Mouse (Mus musculus): ENCODE data around the gene Dusp2. TPM values are rescaled to one million over a fixed set of nuclear protein-coding genes. Genes with fewer than 3 reads are reported as not detected.
"Not testable (repeated sequence)": the region's sequence is repeated elsewhere in the genome, so short reads cannot be mapped to it uniquely, and the experiment has no call there.

The Dusp2 gene
- 1 to 10 TPM in 3 of 4 experiments, under 1 TPM in 1; 0.99 to 1.6 (median 1.2) TPM for total RNA-seq (2022)

GRCm38 (mm10) chr2:127335767-127336496 is at the start of gene Dusp2:
Gene Dusp2, plus strand, starts transcription at chr2:127336159.
- peak in 1 of 2 experiments; percentile 48 for DNase-seq (ENCODE audit: low spot score in 2 of 2)

DNA sequence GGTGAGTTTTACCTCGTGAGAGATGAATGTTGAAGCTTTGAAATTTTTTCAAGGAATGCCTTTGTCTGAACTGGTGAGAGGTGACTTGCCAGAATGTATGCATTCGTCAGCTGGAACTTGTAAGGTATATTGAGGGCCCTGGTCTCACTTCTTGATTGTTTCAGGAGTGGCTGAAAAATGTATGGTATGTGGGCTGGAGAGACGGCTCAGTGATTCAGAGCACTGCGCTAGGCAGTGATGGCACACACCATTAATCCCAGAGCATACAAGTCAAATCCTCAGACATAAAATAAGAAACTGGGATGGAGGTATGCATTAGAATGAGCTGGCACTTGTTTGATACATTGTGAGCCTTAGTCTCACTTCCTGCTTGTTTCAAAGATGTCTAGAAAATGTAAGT is 43.7 kb upstream of the Dusp2 start:
- DNase-seq (ENCODE audit: low spot score in 2 of 2): no peak

DNA sequence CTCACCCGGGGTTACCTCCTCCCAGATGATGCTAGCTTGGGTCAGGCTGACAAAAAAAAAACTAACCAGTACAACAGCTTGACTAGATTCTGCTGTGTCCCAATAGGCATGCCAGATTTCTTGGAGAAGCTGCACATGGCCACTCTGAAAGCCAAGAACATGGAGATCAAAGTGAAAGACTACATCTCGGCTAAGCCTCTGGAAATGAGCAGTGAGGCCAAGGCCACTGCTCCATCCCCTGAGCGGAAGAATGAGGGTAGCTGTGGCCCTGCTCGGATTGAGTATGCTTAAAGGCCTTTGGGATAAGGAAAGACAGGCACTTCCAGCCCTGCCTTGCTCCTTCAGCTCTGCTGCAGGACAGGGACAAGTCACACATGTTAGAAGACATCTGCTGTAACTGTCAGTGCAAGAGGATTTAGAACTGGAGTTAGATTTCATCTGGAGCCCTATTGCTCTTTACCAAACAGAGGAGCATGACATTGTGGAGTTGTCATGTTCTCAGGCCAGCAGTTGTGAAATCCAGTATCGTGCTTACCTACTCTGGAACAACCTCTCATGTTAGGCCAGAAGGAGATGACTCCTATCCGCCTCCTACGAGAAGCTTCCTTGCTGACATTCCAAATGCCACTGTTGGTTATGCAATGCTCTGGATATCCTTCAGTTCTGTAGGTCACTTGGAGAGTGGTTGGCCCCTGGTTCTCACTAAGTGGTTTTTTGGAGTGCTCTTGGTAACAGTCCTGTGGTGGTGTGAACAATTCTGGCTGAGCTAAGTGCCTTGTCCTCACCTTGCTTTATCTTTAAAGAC is 38.8 kb upstream of the Dusp2 start:
- DNase-seq (ENCODE audit: low spot score in 2 of 2): no peak

- DNase-seq (ENCODE audit: low spot score in 2 of 2): no peak
These were observed 37.9 kb upstream of the Dusp2 start for GRCm38 (mm10) chr2:127298056-127298455.

DNA sequence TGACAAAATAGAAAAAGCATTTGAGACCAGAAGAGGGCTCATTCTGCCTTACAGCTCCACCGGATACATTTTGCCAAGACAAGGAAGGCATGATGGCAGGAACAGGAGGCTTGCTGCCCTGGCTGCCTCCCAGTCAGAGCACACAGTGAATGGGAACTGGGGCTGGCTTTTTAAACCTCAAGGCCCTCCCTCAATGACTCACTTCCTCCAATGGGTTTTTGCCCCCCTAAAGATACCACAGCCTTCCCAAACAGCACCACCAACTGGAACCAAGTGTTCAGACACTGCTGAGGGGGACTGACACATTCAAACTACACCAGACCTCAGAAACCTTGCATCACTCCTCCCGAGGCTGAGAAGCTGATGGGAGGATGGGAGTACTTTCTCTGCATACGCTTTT is 35.3 kb upstream of the Dusp2 start:
- no peak for DNase-seq (ENCODE audit: low spot score in 2 of 2)

GRCm38 (mm10) chr2:127301883-127302282 is 34.1 kb upstream of the Dusp2 start:
- DNase-seq (ENCODE audit: low spot score in 2 of 2): no peak

DNA sequence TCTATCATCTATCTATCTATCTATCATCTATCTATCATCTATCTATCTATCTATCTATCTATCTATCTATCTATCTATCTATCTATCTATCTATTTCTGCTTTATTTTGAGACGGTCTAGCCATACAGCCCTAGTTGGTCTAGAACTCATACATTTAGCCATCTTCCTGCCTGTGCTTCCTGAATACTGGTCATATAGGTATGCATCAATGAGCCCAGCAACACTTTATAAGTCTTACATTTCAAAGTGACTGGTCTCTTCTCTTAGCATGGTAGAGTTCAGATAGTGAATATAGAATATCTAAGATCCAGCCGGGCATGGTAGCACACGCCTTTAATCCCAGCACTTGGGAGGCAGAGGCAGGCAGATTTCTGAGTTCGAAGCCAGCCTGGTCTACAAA is 31.8 kb upstream of the Dusp2 start:
- DNase-seq (ENCODE audit: low spot score in 2 of 2): not testable (repeated sequence)

GRCm38 (mm10) chr2:127304609-127305210 is 31.2 kb upstream of the Dusp2 start:
- no peak for DNase-seq (ENCODE audit: low spot score in 2 of 2)

DNA sequence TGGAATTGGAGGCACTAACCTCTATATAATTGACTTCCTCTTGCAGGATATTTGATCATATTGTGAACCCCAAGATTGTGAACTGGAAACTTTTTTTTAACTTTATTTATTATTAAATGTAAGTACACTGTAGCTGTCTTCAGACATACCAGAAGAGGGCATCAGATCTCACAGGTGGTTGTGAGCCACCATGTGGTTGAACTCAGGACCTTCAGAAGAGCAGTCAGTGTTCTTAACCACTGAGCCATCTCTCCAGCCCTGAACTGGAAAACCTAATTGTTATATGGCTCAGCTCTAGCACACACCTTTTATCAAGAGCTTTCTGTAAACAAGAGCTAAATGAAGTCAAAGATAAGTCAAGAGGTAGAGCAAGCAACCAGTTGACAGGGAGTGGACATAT is 29.8 kb upstream of the Dusp2 start:
- no peak for DNase-seq (ENCODE audit: low spot score in 2 of 2)

GRCm38 (mm10) chr2:127307179-127307578 is 28.8 kb upstream of the Dusp2 start:
- DNase-seq (ENCODE audit: low spot score in 2 of 2): no peak

DNA sequence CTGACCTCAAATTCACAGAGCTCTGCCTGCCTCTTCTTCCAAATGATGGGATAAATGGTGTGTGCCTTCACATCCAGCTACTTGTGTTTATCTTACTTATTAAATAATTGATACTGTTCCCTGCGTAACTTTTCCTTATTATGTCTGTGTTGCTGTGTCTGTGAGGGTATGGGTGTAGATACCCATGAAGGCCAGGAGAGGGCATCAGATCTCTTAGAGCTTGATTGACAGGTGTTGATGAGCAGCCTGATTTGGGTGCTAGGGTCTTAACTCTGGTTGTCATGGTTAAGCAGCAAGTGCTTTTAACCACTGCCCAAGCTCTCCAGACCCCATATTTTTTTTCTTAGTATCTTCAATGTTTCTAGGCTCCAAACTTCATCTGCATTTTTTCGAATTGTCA is 27.3 kb upstream of the Dusp2 start:
- no peak for DNase-seq (ENCODE audit: low spot score in 2 of 2)

DNA sequence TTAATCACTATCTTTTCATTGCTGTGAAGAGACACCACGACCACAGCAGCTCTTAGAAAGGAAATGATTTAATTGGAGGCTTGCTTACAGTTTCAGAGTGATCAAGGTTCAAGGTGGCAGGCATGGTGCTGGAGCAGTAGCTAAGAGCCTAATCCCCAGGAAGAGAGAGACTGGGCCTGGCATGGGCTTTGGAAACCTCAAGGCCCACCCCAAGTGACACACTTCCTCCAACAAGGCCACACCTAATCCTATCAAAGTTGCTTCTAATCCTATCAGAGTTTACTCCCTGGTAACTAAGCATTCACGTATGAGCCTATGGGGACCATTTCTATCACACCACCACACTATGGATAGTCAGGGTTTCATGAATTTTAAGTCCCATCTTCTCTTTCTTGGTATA is 25.7 kb upstream of the Dusp2 start:
- no peak for DNase-seq (ENCODE audit: low spot score in 2 of 2)

- no peak for DNase-seq (ENCODE audit: low spot score in 2 of 2)
These were observed 25.3 kb upstream of the Dusp2 start for GRCm38 (mm10) chr2:127310685-127311084.

GRCm38 (mm10) chr2:127311193-127311592 is 24.8 kb upstream of the Dusp2 start:
- no peak for DNase-seq (ENCODE audit: low spot score in 2 of 2)

GRCm38 (mm10) chr2:127312801-127313200 is 23.2 kb upstream of the Dusp2 start:
- DNase-seq (ENCODE audit: low spot score in 2 of 2): no peak

GRCm38 (mm10) chr2:127313878-127314277 is 22.1 kb upstream of the Dusp2 start:
- no peak for DNase-seq (ENCODE audit: low spot score in 2 of 2)

DNA sequence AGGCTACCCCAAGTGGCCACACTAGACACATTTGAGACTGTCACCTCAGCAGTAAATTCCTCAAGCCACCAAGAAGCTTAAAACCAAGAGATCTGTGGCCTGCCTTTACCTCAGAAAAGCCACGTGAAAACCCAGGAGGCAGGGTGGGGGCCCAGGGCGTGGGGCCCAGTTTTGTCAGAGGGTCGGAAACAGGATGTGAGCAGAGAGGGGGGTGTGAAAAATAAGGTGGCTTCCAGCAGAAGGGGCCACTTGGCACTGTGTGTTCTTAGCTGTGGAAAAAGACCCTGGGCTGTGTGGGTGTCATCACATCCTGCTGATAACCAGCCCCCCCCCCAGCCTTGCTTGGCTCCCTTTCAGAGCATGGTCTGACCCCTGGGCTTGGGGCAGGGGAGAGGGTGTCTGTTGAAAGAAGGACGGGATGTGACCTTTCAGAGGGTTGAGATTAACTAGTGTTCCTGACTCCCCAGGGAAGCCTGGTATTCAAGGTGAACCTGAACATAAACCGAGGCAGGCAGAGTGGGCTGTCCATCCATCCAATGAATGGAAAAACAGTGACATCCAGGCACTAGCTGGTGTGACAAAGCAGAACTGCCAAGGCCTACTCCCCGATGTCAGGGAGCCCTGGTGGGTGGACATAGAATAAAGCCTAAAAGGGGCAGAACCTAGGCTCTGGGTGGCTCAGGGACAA is 21.3 kb upstream of the Dusp2 start:
- DNase-seq (ENCODE audit: low spot score in 2 of 2): no peak

- DNase-seq (ENCODE audit: low spot score in 2 of 2): no peak
These were observed 20.8 kb upstream of the Dusp2 start for GRCm38 (mm10) chr2:127315155-127315470.

- no peak for DNase-seq (ENCODE audit: low spot score in 2 of 2)
These were observed 19.5 kb upstream of the Dusp2 start for GRCm38 (mm10) chr2:127316431-127316830.

DNA sequence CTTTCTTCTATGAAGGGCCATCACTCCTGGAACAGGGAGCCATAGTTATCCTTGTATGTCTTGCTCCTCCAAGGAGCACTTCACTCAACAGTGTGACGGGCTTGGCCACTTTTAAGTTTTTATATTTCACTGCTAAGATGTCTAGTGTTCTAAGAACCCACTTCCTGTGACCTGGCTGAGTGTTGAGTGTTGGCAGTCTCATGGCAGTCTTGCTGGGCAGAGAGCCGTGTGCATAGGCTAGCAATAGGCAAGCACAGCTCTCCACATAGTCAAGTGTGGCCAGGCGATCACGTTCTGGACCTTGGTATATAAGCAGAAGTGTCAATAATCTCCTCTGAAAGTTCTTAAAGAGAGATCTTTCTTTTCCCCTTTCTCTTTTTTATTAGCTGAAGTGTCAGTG is 17.8 kb upstream of the Dusp2 start:
- DNase-seq (ENCODE audit: low spot score in 2 of 2): no peak

GRCm38 (mm10) chr2:127319071-127319470 is 16.9 kb upstream of the Dusp2 start:
- no peak for DNase-seq (ENCODE audit: low spot score in 2 of 2)
